Mouse (Mus musculus) right cerebral cortex, adult 18-20 months (tissue): ENCODE data around the gene Tgm5.
A peak's percentile ranks its signal among the peaks of the same experiment; 100 is the strongest.
"Not testable (repeated sequence)": the region's sequence is repeated elsewhere in the genome, so short reads cannot be mapped to it uniquely, and the experiment has no call there.

Experiments
- DNase-seq: peaks from one replicate; pipeline ENCODE4 v3.0.0; 2022; ENCODE audit warnings: mixed read lengths

Gene Tgm5

GRCm38 (mm10) chr2:121039382-121039781, 46.3 kb downstream of the Tgm5 start:
- no peak for DNase-seq

DNA sequence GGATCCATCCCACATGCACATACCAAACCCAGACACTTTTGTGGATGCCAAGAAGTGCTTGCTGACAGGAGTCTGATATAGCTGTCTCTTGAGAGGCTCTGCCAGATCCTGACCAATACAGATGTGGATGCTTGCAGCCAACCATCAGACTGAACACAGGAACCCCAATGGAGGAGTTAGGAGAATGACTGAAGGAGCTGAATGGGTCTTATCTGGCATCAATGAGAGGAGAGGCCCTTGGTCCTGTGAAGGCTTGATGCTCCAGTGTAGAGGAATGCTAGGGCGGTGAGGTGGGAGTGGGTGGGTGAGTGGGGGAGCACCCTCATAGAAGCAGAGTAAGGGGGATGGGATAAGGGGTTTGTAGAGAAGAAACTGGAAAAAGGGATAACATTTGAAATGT, 46.8 kb downstream of the Tgm5 start:
- not testable (repeated sequence) for DNase-seq

DNA sequence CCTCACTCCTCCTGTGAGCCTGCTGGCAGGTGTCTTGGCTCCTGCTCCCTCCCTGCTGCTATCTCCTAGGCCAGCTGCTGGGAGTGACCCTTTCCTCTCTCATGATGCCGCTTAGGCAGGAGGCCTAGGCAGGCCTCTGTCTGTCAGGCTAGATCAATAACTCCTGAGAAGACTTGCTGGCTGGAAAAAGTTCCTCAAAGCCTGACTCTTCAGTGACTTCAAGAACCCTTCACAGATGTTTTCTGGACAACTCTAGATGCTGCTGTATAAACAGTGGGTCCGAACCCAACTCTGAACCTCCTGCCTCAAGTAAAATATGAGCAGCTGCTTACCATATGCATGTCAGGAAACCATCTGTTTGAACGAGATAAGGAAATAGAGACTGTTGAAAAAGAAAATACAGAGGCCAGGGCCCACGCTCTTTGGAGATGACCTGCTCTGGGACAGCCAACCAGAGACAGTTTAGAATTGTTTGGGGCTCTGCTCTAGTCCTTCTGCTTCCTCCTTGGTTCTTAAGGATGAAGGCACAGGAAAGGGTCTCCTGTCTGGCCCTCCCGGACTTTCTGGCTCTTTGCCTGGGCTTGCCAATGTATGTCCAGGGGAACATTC, 48.8 kb downstream of the Tgm5 start, which contains the start of gene Epb42:
Gene Epb42, minus strand, starts transcription at position 340 of the 609 bp plus-strand sequence.
- DNase-seq, result no peak

DNA sequence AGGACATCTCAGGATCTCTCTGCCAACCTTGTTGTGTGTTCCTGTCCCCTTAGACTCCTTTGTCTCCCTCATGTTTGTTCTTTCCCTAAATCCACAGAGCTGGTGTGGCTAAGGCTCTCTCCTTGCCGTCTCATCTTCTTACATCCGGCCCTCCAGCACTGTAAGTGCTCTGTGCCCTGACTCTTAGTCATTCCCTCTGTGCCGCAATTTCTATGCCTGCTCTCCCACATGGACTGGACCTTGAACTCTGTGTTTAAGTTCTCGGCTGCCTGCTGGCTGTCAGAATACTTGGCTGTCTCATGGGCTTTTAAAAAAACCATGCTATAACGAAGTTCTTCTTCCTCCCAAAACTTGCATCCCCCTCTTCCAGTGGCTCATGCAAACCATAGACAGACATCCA, 62.7 kb downstream of the Tgm5 start:
- DNase-seq, result no peak

GRCm38 (mm10) chr2:121017151-121017550, 68.5 kb downstream of the Tgm5 start:
- DNase-seq, result no peak

- no peak for DNase-seq
Observed at GRCm38 (mm10) chr2:121016226-121016625, 69.4 kb downstream of the Tgm5 start.

GRCm38 (mm10) chr2:121015507-121015906, 70.1 kb downstream of the Tgm5 start:
- DNase-seq, result no peak

- DNase-seq, result no peak
Observed at GRCm38 (mm10) chr2:121012676-121013075, 73.0 kb downstream of the Tgm5 start.

DNA sequence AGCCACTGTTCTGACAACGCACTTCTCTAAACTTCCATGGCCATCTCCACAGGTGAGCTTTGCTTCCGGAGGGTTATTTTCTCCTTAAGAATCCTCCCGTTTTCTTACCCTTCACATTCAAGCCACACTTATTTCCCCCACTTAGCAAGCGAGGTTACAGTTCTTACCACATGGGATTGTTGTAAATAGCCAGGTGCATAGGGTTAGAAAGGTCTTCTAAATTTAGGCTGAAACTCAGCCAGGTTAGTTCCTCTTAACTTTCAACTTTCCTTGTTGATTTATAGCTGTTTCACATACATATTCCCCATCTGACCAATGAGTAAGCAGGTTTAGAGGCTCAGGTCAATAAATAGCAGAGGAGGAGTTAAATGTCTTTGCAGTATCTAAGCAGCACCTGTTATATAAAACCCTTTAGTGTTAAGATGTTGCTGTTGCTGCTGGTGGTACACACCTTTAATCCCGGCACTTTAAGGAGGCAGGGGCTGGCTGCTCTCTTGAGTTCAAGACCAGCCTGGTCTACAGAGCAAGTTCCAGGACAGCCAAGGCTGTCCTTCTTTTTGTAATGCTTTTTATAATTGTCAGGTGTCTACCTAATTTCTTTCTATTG, 76.5 kb downstream of the Tgm5 start:
- DNase-seq, result no peak

DNA sequence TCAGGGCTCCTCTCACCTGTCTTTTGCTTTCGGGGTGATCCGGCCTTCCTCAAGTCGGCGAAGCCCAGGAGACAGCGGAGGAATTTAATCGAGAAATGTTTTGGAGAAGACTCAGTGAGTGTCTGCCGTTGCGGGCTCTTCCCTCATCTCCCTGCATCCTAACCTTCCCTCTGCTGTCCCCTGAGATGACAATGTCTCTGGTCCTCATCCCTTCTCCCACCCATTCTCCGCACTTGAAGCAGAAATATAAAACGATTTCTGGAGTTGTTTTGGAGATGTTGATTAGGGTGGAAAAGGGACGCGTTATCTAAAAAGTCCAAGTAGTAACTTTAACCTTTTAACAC, 77.0 kb downstream of the Tgm5 start:
- no peak for DNase-seq

GRCm38 (mm10) chr2:121007925-121008663, 77.5 kb downstream of the Tgm5 start, which contains the start of gene Ccndbp1:
Gene Ccndbp1, plus strand, starts transcription at chr2:121008403.
- peak; percentile 85 for DNase-seq

- no peak for DNase-seq
Observed at GRCm38 (mm10) chr2:121006986-121007385, 78.7 kb downstream of the Tgm5 start.

- no peak for DNase-seq
Observed at GRCm38 (mm10) chr2:121004018-121004811, 81.4 kb downstream of the Tgm5 start.

DNA sequence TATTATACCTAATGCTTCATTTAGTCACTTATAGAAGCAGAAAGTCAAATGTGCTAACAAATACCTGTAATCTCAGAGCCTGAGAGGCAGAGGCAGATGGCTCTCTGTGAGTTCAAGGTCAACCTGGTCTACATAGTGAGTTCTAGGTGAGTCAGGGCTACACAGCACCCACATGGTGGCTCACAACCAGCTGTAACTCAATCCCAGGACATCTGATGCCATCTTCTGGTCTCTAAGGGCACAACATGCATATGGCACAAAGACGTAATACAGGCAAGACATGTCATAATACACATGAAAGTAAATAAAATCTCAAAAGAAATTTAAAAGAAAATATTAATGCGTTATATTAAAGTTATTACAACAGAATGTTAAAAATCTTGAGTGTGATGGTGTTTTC, 82.1 kb downstream of the Tgm5 start:
- no peak for DNase-seq

- DNase-seq, result no peak
Observed at GRCm38 (mm10) chr2:120998863-120999262, 86.8 kb downstream of the Tgm5 start.

- not testable (repeated sequence) for DNase-seq
Observed at GRCm38 (mm10) chr2:120996607-120997006, 89.0 kb downstream of the Tgm5 start.
